Mouse (Mus musculus) neutrophil, adult 65 days (primary cell): ENCODE results near the gene Upp2. TPM values are rescaled to one million over a fixed set of nuclear protein-coding genes. Genes with fewer than 3 reads are reported as not detected.

Experiments used
- total RNA-seq: library from RNA; stranded (reverse); gene quantifications from 2 replicates; pipeline ENCODE4 v1.2.4, GENCODE M21; 2023

The Upp2 gene
- not detected in 2 replicates for total RNA-seq

GRCm38 (mm10) chr2:58567066-58567810, at the start of gene Upp2, which contains the start of gene Acvr1:
TSS of gene Upp2 (plus strand) at chr2:58567298.
TSS of gene Acvr1 (minus strand) at chr2:58567157.

Other genes with a start within 250 kb of the Upp2 start
- not detected in 2 replicates for gene Acvr1c, start 209.4 kb upstream of the Upp2 start, total RNA-seq
- gene Gm17409, start 97.2 kb upstream of the Upp2 start, total RNA-seq, result not detected in 2 replicates
- gene Acvr1, start 141 bp upstream of the Upp2 start, total RNA-seq, result 1.3 and 3.9 TPM in 2 replicates